Mouse (Mus musculus) cerebellum, postnatal 25 days (tissue): ENCODE measurements at regions not wholly inside any gene's neighbourhood (a gene's known extent, or its start where the extent isn't known, plus 50 kb on each side); places are given as distances from the start of the nearest gene placed in this dataset.

Experiments
- DNase-seq, 2 experiments: peaks; one replicate each; pipeline ENCODE4 v3.0.0; 2021; ENCODE audit warnings: mixed read lengths in 2 of 2

DNA sequence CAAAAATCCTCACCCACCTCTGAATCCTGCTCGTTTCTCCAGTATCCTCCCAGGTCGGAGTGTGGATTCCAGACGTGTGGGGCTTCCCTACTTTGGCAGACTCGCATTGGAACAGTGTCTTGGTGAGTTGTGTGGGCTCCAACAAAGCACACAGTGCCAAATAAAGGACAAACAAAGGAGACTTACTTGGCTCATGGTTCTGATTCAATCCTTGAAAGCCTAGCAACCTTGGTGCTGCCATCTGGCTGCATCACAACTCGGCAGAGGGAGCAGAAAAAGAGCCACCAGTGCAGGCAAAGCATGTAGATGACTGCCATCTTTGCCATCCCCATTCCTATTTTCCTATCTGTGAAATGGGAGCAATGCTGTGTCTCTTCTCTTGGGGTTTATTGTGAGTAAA is 64.0 kb downstream of the Il9r start:
- DNase-seq: no peak

DNA sequence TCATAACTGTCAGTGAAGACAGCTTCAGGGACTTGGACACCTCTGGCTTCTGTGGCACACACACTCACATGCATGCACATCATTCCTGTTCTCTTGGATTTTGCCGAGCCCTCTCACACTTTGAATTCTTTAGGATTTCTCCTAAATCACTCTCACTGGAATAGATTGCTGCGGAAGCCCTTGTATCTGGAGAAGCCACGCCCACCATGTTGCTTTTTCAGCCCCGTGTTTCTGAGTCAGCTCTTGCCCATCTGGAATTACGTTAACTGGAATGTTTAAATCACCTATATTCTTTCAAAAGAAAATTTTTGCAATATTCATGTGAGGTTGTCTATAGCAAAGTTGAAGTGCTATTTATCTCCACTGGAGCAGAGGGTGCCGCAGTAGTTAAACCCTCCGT is 66.1 kb downstream of the Il9r start:
- DNase-seq: no peak

GRCm38 (mm10) chr11:32132008-32132615 is 68.0 kb downstream of the Il9r start:
- DNase-seq: peak in 1 of 2 experiments; percentile 17

- no peak for DNase-seq
These were observed 71.5 kb downstream of the Il9r start for GRCm38 (mm10) chr11:32128551-32128950.

GRCm38 (mm10) chr11:32128018-32128417 is 72.1 kb downstream of the Il9r start:
- no peak for DNase-seq

DNA sequence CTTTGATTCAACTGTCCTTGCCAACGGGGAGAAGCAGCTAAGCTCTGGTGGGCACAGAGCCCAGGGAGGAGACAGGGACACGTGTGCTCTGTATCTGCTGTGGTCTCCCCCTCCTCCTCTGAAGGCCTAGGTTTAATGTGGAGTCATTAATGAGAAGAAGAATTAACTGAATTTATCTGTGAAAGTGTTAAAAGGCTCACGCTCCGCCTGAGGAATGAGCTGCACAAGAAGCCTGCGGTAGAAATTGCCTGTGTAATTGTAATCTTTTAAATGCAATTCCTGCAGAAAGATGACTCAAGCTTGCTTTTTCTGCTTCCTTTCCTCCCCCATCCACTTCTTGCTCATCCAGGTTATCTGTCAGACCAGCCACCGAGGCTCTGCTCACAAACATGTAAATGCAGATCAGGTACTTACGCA is 72.7 kb downstream of the Il9r start:
- no peak for DNase-seq

DNA sequence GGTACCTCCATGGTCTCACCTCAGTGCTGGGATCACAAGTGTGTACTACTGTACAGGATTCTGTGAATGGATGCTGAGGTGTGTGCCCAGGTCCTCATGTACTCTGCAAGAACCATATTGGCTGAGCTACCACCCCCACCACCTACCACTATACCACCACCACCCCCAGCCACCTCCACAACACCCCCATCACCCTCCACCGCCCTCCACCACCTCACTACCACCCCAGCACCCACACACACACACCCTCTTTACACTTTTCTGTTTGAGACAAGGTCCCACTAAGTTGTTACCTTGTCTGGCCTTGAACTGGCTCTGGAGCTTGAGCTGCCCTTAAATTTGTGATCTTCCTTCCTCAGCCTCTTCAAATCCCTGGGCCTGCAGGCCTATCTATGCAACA is 73.3 kb downstream of the Il9r start:
- no peak for DNase-seq

- DNase-seq: no peak
These were observed 73.8 kb downstream of the Il9r start for GRCm38 (mm10) chr11:32126311-32126698.

DNA sequence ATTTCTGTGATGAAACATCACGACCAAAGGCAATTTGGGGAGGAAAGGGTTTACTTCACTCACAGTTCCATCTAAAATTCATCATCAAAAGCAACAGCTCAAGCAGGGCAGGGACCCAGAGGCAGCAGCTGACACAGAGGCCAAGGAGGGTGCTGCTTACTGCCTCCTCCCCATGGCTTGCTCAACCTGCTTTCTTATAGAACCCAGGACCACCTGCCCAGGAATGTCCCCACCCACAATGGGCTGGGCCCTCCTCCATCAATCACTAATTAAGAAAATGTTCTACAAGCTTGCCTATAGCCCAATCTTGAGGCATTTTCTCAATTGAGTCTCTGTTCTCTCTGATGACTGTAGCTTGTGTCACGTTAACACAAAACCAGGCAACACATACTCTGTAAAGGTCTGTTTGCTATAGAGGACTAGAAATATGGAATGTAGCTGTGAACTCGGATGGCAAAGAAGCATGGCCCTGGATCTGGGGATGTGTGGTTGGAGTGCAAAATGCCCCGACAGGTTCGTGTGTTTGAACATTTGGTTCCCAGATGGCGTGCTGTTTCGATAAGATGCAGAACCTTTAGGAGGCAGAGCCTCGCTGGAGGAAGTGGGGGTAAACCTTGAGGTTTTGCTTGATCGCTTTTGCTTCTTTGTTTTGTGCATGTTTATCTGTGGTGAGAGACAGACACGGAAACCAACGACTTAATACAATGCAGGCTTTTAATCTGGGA is 74.3 kb downstream of the Il9r start:
- DNase-seq: no peak

DNA sequence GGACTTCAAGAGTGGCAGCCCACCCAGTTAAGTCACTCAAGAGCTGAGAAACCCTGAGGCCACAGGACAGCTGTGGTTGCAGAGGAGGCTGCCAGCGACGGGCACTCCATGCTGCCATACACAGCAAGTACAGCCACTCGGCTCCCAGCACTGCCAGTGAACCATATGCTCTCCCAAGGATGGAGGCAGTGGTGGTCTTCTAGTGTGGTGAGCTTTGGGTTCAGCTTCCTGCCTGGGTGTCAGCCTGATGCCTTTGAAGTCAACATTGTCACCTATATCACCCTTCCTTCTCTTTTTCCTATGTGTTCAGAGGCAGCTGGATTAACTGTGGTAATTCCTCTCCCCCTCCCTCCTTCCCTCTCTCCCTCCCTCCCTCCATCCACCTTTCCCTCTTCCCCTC is 79.5 kb downstream of the Il9r start:
- no peak for DNase-seq

DNA sequence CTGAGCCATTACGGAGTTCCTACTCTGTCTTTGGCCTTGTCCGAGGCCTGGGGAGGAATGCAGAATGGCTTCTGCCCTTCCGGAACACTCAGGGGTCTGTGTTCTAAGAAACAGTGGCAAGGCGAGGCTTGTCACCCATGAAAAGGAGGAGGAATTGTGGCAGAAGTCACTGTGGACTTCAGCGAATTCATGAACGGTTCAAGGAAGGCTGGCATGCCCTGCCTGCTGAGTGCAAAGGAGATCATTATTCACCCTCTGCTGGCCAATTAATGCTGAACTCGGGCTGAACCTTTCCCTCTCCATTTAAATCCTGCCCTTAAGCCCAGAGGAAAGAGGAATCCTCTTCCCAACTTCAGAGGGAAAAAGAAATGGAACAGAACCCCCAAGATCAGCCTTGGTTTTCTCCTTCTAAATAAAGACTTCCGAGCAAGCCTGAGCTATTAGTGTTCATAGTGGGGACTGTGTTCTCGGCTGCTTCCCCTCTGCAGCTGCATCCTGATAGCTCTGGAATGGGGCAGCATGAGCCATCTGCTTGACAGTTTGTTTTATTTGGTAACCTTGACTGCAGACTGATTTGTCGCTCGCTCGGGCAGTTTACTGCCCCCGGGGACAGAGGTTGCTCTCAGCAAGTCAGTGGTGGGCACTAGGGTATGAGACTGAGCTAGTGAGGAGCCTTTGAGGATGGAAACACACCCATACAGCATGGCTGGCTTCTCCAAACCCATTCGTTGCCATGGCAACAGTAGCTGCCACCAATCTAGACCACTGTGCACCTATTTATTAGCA is 81.0 kb downstream of the Il9r start:
- no peak for DNase-seq

GRCm38 (mm10) chr11:32117930-32118329 is 82.1 kb downstream of the Il9r start:
- DNase-seq: no peak

GRCm38 (mm10) chr11:32113118-32113826 is 86.8 kb downstream of the Il9r start:
- no peak for DNase-seq

GRCm38 (mm10) chr11:32112521-32112920 is 87.6 kb downstream of the Il9r start:
- DNase-seq: no peak

GRCm38 (mm10) chr11:32111841-32112240 is 88.2 kb downstream of the Il9r start:
- no peak for DNase-seq

DNA sequence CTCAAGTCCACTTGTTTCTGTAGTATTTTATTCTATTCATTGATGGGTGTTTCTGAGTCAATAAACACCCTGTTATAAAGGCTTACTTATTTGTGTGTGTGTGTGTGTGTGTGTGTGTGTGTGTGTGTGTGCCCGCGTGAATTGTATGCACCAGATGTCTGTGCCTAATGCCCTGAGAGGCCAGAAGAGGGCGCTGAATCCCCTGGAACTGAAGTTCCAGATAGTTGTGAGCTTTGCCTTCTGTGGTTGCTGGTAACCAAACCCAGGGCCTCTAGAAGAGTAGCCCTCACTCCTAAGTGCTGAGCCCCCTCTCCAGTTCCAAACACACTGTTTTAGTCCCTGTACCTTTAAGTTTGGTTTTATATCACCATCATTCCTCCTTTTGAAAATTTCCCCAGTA is 90.2 kb downstream of the Il9r start:
- DNase-seq: no peak
